Mouse (Mus musculus) G1E (cell line): ENCODE data around the gene Sox2. TPM values are rescaled to one million over a fixed set of nuclear protein-coding genes. Genes with fewer than 3 reads are reported as not detected.

ENCODE experiments used
- ATAC-seq: 2 replicates; pipeline ENCODE4 v1.8.0; 2016; ENCODE audit warnings: mild to moderate bottlenecking; ENCODE audit not compliant: insufficient number of reproducible peaks, poor library complexity, low FRiP score, severe bottlenecking; ENCODE audit errors: extremely low read depth
- DNase-seq: peaks from one replicate; pipeline ENCODE4 v3.0.0; 2012; ENCODE audit warnings: low spot score
- H3K27me3 ChIP-seq: 2 replicates; pipeline ENCODE4 v1.6.1; 2012; ENCODE audit warnings: mild to moderate bottlenecking, low read length, inconsistent platforms; ENCODE audit not compliant: insufficient read depth
- H3K36me3 ChIP-seq: replicated peaks from 2 replicates; pipeline ENCODE3; 2012; ENCODE audit warnings: mild to moderate bottlenecking, inconsistent platforms
- H3K4me1 ChIP-seq: 2 replicates; pipeline ENCODE4 v1.6.1; 2012; ENCODE audit warnings: low read depth, low read length, inconsistent platforms, mixed read lengths; ENCODE audit not compliant: insufficient read depth
- H3K4me3 ChIP-seq: 2 replicates; pipeline ENCODE4 v1.5.1; 2012; ENCODE audit warnings: low read depth, mild to moderate bottlenecking, inconsistent platforms, low read length, moderate library complexity, mixed read lengths
- H3K9me3 ChIP-seq: replicated peaks from 2 replicates; pipeline ENCODE4 v1.6.1; 2012; ENCODE audit warnings: inconsistent platforms
- CTCF ChIP-seq: IDR thresholded peaks from 2 replicates; pipeline ENCODE4 v1.5.1; 2012; ENCODE audit warnings: low read depth, low read length, inconsistent platforms, mixed read lengths
- GATA1 ChIP-seq: IDR thresholded peaks from 2 replicates; pipeline ENCODE4 v1.6.1; 2012; ENCODE audit warnings: borderline replicate concordance, low read length, inconsistent platforms, mixed read lengths
- GATA2 ChIP-seq: IDR thresholded peaks from 2 replicates; pipeline ENCODE4 v1.6.1; 2012; ENCODE audit warnings: low read depth, low read length, inconsistent platforms, borderline replicate concordance
- POLR2AphosphoS5 ChIP-seq: IDR thresholded peaks from 2 replicates; pipeline ENCODE4 v1.6.1; 2012; ENCODE audit warnings: low read depth, low read length, inconsistent platforms; ENCODE audit not compliant: insufficient replicate concordance
- TAL1 ChIP-seq: conservative IDR thresholded peaks from 2 replicates; pipeline ENCODE4 v1.6.1; 2012; ENCODE audit warnings: low read depth, low read length, inconsistent platforms, mixed read lengths
- polyA plus RNA-seq: library from polyadenylated mRNA; stranded (reverse); fragments of >175 nt; gene quantifications from 2 replicates; pipeline ENCODE4 v1.2.3, GENCODE M21; 2012
- total RNA-seq, 2 experiments: library from RNA; stranded (forward) in 1 of 2; stranded (reverse) in 1 of 2; fragments of 200-1000 nt in 1 of 2; fragments of >200 nt in 1 of 2; fragmentation: Nextera tagmentation in 1 of 2; gene quantifications; 2 replicates each; pipeline ENCODE4 v1.2.3; 2014 to 2017

The Sox2 gene
- total and polyA plus RNA-seq, 3 experiments = 0.11 TPM; not detected in 2

- ATAC-seq (no peak), DNase-seq (no peak)
- Histone ChIP-seq H3K4me1 (no peaks in the 10 kb centered on the region), H3K4me3 (no peak overlapping the region), H3K27me3 (no peaks in the 10 kb centered on the region), H3K36me3 (no peaks in the 10 kb centered on the region), H3K9me3 (peaks cover 50% of the 10 kb centered on the region)
- TF ChIP-seq GATA1 = no peak
- no peak for TF ChIP-seq GATA2
- no peak for TF ChIP-seq POLR2AphosphoS5
- TF ChIP-seq CTCF = no peak
These were observed 11.9 kb upstream of the Sox2 start for GRCm38 (mm10) chr3:34638344-34638743.

DNA sequence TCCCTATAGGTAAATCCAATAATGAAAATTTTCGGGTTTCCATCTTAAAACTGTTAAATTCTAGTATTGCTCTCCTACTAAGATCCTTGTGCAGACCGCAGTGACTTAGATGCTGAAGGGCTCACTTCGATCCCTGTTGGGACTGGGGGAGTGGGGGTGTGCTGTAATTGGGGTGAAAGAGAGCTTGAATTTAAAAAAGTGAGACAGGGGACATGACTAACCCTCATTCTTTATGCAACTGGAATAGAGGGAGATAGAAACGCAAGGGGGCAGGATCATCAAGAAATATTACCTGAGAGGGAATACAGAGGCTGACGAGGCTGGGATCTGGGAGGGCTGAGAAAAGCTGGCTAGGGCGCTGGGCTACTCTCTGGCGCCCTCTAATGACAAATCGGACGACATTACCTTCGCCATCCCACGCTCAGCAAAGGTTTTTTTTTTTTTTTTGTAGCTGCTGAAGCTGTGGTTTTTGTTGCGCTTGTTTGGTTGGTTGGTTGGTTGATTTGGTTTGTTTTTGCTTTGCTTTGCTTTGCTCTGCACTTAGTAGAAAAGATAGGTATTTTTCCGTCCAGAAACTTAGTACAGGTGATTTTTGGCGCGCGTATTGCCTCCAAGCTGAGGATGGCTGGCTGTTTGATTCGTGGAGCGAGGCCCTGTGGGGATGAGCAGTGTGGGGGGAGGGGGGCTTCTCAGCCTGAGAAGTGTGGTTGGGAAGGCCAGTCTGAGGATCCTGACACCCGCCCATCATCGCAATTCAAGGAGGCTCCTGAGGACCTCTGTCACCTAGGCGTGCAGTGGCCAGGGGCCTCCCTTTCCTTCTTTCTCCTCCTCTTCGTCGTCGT lies 11.0 kb upstream of the Sox2 start:
- Histone ChIP-seq H3K36me3 (no peaks in the 10 kb centered on the region), H3K4me1 (no peaks in the 10 kb centered on the region), H3K4me3 (no peak overlapping the region), H3K27me3 (no peaks in the 10 kb centered on the region), H3K9me3 (peaks cover 56% of the 10 kb centered on the region)
- DNase-seq (no peak), ATAC-seq (no peak)
- no peak for TF ChIP-seq POLR2AphosphoS5
- no peak for TF ChIP-seq GATA1
- no peak for TF ChIP-seq TAL1
- TF ChIP-seq GATA2 = no peak
- TF ChIP-seq CTCF = no peak

DNA sequence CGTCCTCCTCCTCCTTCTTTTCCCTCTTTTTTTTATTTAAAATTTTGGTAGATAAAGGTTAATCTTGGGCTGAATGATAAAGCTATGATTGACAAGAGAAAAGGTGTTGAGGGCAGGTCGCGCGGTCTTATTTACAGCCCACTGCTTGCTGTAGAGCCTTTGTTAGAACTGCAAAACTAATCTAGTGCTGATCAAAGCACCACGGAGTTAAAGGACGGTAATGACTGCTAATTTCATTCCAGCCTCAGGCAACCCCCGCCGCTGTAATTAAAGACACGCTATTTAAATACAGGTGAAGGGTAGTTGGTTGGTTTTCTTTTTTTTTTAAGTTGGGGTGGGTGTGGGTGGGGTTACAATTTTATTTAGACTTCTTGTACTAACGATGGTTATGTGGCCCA lies 10.3 kb upstream of the Sox2 start:
- no peaks in the 10 kb centered on the region for H3K27me3 ChIP-seq
- DNase-seq = no peak

GRCm38 (mm10) chr3:34640276-34640675 lies 9.9 kb upstream of the Sox2 start:
- no peak for TF ChIP-seq GATA2
- no peak for TF ChIP-seq TAL1
- no peak for ATAC-seq
- H3K27me3 ChIP-seq = no peaks in the 10 kb centered on the region

More for the DNA sequence above, 10.3 kb upstream of the Sox2 start:
- H3K9me3 ChIP-seq = peaks cover 50% of the 10 kb centered on the region
- TF ChIP-seq CTCF (no peak), POLR2AphosphoS5 (no peak), GATA2 (no peak), GATA1 (no peak), TAL1 (no peak)
- no peak for ATAC-seq
- H3K4me1 ChIP-seq = no peaks in the 10 kb centered on the region
- H3K36me3 ChIP-seq = no peaks in the 10 kb centered on the region
- no peak overlapping the region for H3K4me3 ChIP-seq

GRCm38 (mm10) chr3:34640690-34641600 lies 9.3 kb upstream of the Sox2 start:
- H3K36me3 ChIP-seq = no peaks in the 10 kb centered on the region
- H3K9me3 ChIP-seq = peaks cover 46% of the 10 kb centered on the region
- no peak for DNase-seq
- no peaks in the 10 kb centered on the region for H3K4me1 ChIP-seq
- no peaks in the 10 kb centered on the region for H3K27me3 ChIP-seq
- ATAC-seq = no peak
- no peak overlapping the region for H3K4me3 ChIP-seq
- TF ChIP-seq TAL1 = no peak
- no peak for TF ChIP-seq GATA1
- TF ChIP-seq GATA2 = no peak
- no peak for TF ChIP-seq CTCF
- no peak for TF ChIP-seq POLR2AphosphoS5

More at GRCm38 (mm10) chr3:34640276-34640675, 9.9 kb upstream of the Sox2 start:
- Histone ChIP-seq H3K9me3 (peaks cover 48% of the 10 kb centered on the region), H3K36me3 (no peaks in the 10 kb centered on the region), H3K4me1 (no peaks in the 10 kb centered on the region), H3K4me3 (no peak overlapping the region)
- no peak for DNase-seq

DNA sequence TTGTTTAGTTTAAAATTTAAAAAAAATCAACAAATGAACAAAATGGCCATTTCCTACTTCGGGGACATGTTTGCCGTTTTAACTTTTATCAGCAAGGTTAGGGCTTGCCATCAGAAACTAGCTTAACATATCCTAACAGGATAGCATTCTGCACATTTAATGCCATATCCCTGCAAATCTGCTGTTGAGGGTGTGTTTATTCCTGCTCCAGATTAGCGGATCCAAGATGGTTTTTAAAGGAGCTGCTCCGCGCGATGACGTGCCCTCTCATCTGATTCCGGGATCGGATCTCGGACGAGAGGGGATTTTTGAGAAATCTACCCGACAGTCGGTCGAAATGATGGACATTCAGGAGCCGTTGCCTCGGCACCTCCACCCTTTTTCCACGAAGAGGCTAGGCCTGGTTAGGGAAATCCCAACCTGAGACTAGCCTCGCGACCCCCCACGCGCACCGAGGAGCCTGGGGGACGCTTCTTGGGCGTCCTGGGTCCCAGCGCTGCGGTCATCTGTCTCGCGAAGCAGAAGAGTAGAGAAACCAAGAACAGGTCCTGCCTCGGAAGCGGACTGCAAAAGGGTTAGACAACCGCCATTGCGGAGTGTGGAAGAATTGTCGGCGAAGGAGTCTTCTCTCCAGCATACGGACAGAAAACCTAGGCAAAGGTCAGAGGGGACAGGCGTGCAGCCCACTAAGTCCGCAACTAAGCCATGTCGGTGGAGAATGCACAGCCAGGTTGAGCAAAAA lies 8.3 kb upstream of the Sox2 start:
- Histone ChIP-seq H3K27me3 (no peaks in the 10 kb centered on the region), H3K9me3 (peaks cover 41% of the 10 kb centered on the region), H3K36me3 (no peaks in the 10 kb centered on the region), H3K4me1 (no peaks in the 10 kb centered on the region), H3K4me3 (no peak overlapping the region; the same call in 1 of the 2 replicates)
- no peak for TF ChIP-seq CTCF
- TF ChIP-seq POLR2AphosphoS5 = no peak
- TF ChIP-seq GATA1 = no peak
- TF ChIP-seq GATA2 = no peak
- TF ChIP-seq TAL1 = no peak
- no peak for DNase-seq
- no peak for ATAC-seq
